Mouse (Mus musculus) stomach, postnatal 0 days (tissue): Measurements from ENCODE around the gene Fastkd5.

Experiments used
- CTCF ChIP-seq: IDR thresholded peaks from 2 replicates; pipeline ENCODE4 v1.5.1; 2016; ENCODE audit warnings: antibody characterized with exemption, low read depth, mild to moderate bottlenecking, moderate library complexity
- EP300 ChIP-seq: optimal IDR thresholded peaks from 2 replicates; pipeline ENCODE3; 2016; ENCODE audit warnings: antibody characterized with exemption

DNA sequence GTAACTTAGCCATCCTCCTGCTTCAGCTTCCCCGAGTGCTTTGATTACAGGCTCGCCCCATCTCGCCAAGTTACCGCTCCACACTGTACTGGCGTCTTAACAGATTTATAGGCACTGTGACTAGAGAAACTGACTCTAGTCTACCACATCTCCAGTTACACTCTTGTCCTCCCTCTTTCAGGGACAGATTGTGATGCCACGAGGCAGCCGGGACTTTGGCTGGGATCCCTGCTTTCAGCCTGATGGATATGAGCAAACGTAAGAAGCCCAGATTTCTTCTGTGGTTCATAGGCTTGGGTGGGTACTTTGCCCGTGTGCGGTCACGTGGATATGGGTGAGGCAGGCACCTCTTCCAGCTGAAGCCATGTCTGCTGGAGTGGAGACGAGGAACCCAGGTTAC lies 49.3 kb upstream of the Fastkd5 start:
- TF ChIP-seq EP300 (no peak), CTCF (no peak)
